Mouse (Mus musculus) spleen, adult 2 months (tissue): ENCODE data around the gene Fam20c.

Experiments
- CTCF ChIP-seq: fragments of 200-500 bp; IDR thresholded peaks from 2 replicates; pipeline ENCODE4 v1.5.1; 2011; ENCODE audit warnings: mild to moderate bottlenecking, inconsistent platforms; ENCODE audit not compliant: insufficient read depth, insufficient read length, insufficient replicate concordance; ENCODE audit errors: extremely low read depth
- POLR2A ChIP-seq: fragments of 200-500 bp; IDR thresholded peaks from 2 replicates; pipeline ENCODE4 v1.6.1; 2011; ENCODE audit warnings: low read depth, low read length, inconsistent platforms

DNA sequence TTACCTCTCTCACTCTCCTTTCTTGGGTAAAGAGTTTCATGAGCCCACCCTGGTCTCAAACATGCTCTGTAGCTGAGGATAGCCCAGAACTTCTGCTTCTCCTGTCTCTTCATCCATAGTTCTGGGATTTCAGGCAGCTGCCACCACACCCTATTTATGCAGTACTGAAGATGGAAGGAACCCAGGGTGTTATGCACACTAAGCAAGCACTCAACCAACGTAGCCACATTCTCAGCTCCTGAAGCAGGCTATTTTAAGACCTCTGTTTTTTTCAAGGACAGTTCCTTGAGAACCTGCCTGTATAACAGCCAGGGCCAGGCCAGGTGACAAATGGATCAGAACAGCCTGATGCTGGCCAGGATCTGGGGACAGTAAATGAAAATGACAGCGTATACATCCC, 14.4 kb downstream of the Fam20c start:
- TF ChIP-seq CTCF (no peak), POLR2A (no peak)
